Mouse (Mus musculus): ENCODE results near the gene Tnfrsf4.

Gene Tnfrsf4

DNA sequence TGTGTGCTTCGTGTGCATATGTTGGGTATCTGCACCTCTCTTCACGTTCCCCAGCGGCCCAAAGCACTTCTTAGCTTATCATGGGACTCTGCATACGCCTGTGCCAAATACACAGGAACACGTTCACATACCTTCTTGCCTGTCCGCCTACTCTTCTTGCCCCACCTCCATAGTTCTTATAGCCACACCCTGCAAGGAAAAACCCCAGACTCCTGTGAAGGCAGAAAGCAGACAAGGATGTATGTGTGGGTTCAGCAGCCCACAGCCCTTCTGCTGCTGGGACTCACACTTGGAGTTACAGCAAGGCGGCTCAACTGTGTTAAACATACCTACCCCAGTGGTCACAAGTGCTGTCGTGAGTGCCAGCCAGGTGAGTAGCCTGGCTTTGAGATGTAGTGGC is at the start of gene Tnfrsf4:
Tnfrsf4 (plus strand) TSS at position 207 of the 400 bp plus-strand sequence.
- DNase-seq (ENCODE audit: low spot score in 2 of 2) = no peak

DNA sequence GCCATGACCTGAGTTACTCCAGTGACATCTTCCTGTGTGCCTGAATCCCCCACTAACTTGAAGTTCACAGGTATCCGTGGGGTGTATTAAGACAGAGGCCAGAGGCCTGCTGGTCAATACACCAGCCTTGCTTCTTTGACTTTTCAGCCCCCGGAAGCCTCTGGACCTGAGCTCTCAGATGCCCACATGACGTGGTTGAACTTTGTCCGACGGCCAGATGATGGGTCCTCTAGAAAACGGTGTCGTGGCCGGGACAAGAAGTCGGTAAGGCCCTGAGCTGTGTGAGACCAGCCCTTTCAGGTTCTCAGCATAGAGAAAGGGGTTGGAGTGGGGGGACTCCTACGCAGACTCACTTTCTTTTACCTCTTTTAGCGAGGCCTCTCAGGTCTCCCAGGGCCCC is 49.2 kb upstream of the Tnfrsf4 start:
- DNase-seq (ENCODE audit: low spot score in 2 of 2) = no peak

GRCm38 (mm10) chr4:155969043-155969653 is 44.5 kb upstream of the Tnfrsf4 start:
- peak; percentile 28 to 70 for DNase-seq (ENCODE audit: low spot score in 2 of 2)

GRCm38 (mm10) chr4:155970286-155970685 is 43.4 kb upstream of the Tnfrsf4 start:
- DNase-seq (ENCODE audit: low spot score in 2 of 2) = peak in 1 of 2 experiments; percentile 28

GRCm38 (mm10) chr4:155972651-155973050 is 41.0 kb upstream of the Tnfrsf4 start:
- DNase-seq (ENCODE audit: low spot score in 2 of 2) = no peak

- DNase-seq (ENCODE audit: low spot score in 2 of 2) = no peak
Measured at GRCm38 (mm10) chr4:155973239-155973638, 40.4 kb upstream of the Tnfrsf4 start.

DNA sequence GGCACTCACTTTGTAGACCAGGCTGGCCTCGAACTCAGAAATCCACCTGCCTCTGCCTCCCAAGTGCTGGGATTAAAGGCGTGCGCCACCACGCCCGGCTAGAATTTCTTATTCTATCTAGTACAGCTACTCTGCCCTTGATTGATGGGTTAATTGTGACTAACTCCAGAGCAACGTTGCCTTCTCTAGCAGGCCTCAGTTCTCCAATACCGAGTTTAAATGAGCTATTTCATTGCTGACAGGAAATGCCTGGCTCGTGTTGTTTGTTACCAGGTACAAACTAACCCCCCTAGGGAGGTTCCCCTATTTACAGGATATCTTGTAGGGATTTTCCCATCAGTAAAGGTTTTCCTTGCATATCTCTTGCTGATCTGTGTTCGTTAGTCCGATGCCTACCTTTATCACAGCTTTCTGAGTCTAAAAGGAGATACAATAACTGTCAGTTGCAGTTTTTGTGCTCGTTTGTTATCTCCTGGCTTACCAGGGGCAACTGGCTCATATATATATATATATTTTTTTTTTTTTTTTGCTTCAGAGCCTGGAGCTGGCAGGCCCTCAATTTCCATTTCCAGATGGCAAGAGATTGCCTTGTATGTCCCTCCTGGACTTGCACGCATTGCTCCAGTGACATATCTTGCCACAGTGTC is 32.1 kb upstream of the Tnfrsf4 start:
- DNase-seq (ENCODE audit: low spot score in 2 of 2) = no peak

GRCm38 (mm10) chr4:155983788-155984187 is 29.9 kb upstream of the Tnfrsf4 start:
- no peak for DNase-seq (ENCODE audit: low spot score in 2 of 2)

GRCm38 (mm10) chr4:155991211-155991907 is 22.3 kb upstream of the Tnfrsf4 start:
- peak in 1 of 2 experiments; percentile 54 for DNase-seq (ENCODE audit: low spot score in 2 of 2)

DNA sequence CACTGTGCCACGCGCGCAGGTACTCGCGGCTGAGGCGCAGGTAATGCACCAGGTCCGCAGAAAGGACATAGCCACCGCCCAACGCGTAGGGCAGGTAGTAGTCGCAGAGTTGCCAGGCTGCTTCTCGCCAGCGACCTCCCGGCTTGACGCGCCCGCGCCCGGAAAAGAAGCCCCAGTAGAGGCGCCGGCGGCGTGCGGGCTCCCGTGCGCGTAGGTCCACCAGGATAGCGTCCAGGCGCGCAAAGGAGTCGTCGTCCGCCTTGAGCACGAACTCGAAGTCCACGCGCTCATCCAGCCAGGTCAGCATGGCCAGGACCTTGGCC is 21.8 kb upstream of the Tnfrsf4 start:
- DNase-seq (ENCODE audit: low spot score in 2 of 2) = no peak

GRCm38 (mm10) chr4:155992241-155992905 is 21.3 kb upstream of the Tnfrsf4 start, which contains the start of the genes B3galt6 and Sdf4:
Gene B3galt6 (minus strand): TSS chr4:155992649.
Gene Sdf4 (plus strand): TSS chr4:155992872.
- peak; percentile 85 to 94 for DNase-seq (ENCODE audit: low spot score in 2 of 2)

DNA sequence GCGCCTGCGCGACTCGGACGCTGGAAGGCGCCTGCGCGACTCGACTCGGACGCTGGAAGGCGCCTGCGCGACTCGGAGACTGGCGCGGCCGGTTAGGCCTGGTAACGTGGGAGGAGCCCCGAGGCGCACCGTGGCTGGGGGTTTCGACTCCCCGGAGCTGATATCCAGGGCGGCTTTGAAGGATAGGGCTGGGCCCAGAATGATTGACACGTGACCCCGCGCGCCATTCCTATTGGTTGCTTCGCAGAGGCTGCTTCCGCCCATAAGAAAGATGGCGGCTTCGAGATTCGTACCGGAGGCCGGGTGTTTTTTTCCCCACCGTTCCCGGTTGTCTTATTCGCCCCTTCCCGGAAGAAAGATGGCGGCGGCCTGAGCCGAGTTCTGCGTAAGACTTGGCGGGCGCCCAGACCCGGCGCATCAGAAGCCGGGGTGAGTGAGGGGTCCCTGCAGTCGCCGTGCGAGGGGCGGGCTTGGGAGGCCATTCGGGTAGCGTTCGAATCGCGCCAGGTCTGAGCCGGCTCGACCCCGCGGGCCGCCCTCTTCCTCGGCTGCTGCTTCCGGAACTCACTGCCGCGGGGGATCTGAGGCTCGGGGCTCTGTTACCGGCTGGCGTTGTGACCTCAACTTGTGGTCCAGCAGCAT is 20.6 kb upstream of the Tnfrsf4 start:
- DNase-seq (ENCODE audit: low spot score in 2 of 2) = peak; percentile 96 to 98

- no peak for DNase-seq (ENCODE audit: low spot score in 2 of 2)
Measured at GRCm38 (mm10) chr4:155993606-155994005, 20.0 kb upstream of the Tnfrsf4 start.

DNA sequence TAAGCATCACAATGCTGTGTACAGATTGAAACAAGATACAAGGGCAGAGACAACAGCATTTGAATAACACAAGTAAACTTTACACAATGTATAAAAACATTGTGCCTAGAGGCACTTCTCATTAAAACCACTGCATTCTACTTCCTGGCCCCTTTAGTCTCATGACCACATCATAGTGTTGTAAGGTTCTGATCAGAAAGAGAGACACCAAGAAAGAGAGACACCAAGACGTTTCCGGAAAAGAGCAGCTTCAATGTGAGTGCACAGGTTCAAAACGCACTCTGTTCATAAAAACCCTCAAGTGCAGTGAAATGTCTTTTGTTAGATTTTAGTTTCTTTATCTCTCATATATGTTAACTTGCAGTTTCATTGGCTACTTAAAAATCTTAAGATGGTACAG is 9.5 kb upstream of the Tnfrsf4 start:
- DNase-seq (ENCODE audit: low spot score in 2 of 2) = no peak

GRCm38 (mm10) chr4:156008369-156008768 is 5.3 kb upstream of the Tnfrsf4 start:
- DNase-seq (ENCODE audit: low spot score in 2 of 2) = no peak

DNA sequence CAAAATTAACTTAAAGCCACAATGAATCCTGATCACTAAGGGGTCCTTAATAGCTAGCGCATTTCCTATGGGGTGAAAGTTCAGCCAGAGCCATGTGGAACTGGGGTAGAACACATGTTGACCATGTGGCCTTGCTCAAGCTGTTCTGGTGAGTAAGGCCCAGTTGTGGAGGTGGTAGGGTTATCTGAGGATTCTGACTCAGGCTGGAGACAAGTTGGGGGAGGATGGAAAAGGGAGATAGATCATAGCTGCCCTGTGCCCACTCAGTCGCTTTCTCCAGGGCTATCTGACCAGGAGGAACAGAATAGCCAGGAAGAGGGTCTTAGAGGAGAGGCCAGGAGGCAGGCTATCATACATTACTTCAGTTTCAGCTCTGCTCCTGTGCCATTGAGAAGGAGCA is 793 bp downstream of the Tnfrsf4 start:
- DNase-seq (ENCODE audit: low spot score in 2 of 2) = no peak

DNA sequence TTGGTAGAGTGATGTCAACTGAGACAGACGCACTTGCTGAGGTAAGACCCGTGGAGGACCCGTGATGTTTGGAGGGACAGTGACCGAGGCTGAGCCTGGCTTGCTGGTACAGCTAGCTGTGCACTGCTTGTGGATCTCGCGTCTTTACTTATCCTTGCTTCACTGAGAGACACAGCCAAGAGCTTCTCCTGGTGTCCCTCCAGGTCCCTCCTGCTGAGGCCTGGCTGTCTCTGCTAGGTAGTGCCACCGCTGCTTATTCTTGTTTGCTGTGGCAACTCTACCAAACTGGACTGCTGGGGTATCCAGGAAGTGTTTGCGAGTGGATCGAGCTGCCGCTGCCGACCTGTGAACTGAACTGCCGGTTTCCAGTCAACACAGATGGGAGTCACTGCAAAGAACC is 6.1 kb downstream of the Tnfrsf4 start:
- DNase-seq (ENCODE audit: low spot score in 2 of 2) = no peak

DNA sequence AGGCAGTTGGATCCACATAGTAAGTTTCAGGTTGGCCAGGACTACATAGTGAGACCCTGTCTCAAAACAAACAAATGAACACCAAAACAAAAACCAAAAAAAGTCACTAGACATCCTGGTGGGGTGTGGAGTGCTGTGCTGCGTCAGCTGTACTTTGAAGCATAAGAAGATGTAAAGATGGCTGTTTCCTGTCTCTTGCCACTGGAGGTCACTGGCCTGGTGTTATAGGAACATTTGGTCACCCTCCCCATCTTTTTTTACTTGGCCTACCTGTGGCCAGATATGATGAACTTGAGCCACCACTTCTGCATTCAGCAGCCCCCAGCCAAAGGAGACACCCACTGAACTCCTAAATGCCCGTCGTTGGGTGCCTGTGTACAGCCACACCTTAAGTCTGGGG is 7.7 kb downstream of the Tnfrsf4 start:
- no peak for DNase-seq (ENCODE audit: low spot score in 2 of 2)

GRCm38 (mm10) chr4:156021942-156022419 is 8.3 kb downstream of the Tnfrsf4 start:
- no peak for DNase-seq (ENCODE audit: low spot score in 2 of 2)

DNA sequence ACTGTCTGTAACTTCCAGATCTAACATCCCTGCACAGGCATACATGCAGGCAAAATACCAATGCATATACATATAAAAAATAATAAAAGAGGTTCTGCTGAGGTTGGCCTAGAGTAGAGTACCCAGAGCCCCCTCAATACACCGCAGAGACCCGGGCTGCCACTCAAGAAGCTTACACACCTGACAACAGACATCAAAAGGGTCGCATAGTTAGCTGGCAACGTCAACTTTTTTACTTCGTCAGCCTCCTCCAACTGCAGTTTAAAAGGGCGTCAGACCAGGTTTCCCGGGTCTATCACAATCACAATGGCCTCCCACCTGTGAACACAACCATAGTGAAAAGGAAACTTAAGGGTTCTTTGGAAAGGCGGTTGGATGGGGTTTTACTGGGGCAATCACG is 9.9 kb downstream of the Tnfrsf4 start:
- DNase-seq (ENCODE audit: low spot score in 2 of 2) = no peak

- no peak for DNase-seq (ENCODE audit: low spot score in 2 of 2)
Measured at GRCm38 (mm10) chr4:156024184-156024583, 10.5 kb downstream of the Tnfrsf4 start.

DNA sequence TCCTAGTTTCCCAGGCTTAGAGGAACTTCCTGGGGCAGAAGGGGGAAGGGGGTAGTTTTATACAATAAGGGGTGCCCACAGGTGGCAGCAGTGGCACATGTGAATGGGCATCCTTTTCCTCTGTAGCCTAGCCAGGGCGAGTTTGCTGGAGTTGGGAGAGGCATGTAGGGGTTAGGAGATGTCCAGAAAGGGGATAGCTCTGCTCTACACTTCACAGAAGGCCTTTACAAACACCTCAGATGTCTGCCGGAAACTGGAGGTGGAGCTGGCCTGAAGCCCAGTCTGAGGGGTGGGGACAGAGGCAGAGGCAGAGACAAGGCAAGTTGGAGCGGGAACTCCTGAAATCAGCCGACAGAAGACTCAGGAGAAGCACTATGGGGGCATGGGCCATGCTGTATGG is 12.4 kb downstream of the Tnfrsf4 start, which contains the start of gene Tnfrsf18:
Tnfrsf18 (plus strand) TSS at position 152 of the 400 bp plus-strand sequence.
- DNase-seq (ENCODE audit: low spot score in 2 of 2) = peak in 1 of 2 experiments; percentile 69
